Mouse (Mus musculus): Measurements from ENCODE around the gene Pxmp4.

The Pxmp4 gene

DNA sequence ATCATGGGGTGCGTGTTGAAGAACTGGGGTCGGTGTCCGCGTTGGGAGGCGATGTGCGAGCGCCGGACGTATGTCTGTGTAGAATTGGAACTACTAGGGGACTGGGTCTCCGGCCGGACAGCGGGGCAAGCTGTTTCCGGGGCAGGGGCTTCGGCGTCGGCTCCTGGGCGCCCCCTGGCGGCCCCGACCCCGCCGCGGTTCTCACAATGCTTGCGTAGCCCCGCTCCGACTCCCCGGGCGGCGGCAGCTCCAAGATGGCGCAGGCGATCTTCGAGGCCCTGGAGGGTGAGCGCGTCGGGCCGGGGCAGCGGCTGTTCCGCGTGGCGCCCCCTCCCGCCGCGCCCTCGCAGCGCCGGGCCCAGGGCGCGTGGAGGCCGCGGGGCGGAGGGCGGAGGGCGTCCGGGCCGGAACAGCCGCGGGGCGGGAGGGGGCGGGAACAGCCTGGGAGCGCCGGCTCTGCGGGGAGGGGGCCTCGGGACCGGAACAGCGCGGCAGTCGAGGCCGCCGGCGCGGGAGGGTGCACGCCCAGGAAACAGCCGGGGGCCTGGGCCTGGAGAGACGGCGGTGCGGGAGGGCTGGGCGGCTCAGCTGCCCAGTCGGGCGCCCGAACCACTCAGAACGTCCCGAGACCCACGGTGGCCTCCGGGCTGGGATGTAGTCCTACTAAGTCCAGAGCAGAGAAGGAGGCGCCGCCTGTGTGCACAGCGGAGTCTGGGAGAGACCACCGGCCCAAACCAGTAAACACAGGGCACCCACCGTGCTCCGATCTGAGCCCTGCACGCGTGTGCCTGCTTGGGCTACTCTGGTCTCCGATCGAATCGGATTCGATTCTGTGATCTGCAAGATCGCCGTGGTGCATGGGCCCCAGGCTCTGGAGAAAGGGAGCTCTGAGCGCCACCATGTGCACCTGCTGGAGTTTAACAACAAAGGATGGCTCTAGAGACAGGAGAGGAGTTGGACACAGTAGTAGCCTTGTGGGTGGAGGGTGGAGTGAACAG, 9.9 kb upstream of the Pxmp4 start, which contains the start of the genes Zfp341 and 4930519P11Rik:
Gene Zfp341 (plus strand): TSS at position 180 of the 998 bp plus-strand sequence.
Gene 4930519P11Rik (minus strand): TSS at position 320 of the 998 bp plus-strand sequence.
- peak; percentile 75 for DNase-seq (ENCODE audit: low spot score)

DNA sequence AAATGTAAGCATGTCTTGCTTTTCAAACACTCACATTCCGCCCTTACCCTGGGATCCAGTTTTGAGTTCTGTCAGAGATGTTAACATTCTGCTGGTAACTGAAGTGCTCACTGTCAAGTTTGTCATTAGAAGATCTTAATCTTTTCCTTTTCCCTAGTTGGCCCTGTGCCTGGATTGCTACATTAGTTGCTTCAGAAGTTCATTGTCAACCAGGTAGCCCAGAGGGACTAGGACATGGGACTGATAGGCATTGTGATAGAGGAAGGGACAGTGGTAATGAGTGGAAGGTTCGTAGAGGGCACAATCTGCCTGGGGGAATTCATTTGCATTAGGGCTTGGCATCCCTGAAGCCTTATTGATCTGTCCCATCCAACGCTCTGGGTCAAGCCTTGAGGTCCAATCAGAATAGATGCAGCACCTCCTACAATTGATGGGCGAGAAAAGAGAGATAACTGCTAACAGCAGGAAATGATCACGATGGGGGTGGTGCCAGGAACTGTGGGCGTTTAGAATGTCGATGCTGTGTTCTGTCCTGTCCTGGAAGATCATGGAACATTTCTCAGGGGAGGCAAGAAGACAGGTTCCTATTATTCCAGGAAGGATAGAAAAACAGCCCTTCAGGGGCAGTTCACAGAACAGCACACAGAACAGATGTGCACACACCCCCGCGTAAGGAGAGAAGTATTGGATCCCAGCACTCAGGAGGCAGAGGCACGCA, 5.7 kb upstream of the Pxmp4 start:
- DNase-seq (ENCODE audit: low spot score): no peak

DNA sequence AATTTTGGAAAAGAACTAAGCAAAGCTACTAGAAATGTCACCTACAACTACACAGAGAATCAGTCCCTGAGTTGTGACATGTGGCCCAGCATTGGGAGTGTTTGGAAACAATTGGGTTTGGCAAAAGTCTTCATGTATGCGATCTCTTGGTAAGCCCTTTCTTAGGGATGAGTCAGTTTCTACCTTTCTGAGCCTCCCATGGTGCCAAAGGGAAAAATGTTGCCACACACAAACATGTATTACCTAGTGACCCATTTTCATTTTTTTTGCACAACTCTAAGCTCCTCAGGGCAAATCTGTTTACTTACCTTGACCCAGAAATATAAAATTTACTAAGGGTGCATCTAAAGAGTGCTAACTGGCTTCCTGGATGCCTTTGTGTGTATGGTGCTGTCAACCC, 3.5 kb upstream of the Pxmp4 start:
- no peak for DNase-seq (ENCODE audit: low spot score)

DNA sequence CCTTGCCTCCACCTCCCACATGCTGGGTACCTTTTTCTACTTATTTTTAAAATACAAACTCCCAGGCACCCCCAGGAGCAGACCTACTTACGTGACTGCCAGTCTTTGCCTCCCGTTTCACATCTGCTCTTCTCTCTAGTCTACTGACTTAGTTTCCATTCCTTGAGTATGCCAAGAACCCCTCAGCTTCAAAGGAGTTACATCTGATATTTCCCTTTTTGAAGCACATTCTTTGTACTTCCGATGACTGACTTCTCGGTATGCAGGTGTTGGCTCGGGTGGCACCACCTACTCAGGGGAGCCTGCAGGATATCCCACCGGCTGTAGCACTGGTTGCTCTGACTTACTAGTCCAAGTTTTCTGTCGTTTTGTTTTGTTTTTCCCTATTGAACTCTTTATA, 648 bp upstream of the Pxmp4 start:
- no peak for DNase-seq (ENCODE audit: low spot score)

DNA sequence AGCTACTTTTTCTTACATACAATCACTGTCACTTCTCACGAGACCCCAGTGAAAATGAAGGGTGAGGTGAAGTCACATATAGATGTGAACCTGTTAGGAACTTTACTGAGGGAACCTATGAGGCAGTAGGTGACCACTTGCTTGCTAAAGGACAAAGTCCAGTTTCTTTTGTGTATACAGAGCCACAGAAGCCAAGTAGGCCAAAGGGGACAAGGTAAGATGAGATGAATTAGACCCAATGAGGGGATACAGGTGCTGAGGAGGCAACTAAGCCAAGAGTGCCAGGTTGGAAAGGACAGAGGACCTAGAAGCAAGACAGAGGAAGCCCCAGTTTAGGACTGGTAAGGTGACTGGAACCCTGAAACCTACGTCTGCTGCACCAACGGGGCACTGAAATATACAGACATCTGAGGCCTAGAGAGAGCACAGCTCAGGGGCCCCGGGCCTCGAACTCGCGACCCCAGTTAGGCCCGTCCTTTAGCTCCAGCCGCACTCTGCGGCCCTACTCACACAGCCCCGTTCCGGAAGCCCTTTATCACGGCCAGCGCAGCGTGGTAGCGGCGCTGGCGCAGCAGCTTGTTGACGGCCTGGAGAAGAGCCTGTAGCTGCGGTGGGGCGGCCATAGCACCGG, 386 bp downstream of the Pxmp4 start:
- DNase-seq (ENCODE audit: low spot score): no peak

DNA sequence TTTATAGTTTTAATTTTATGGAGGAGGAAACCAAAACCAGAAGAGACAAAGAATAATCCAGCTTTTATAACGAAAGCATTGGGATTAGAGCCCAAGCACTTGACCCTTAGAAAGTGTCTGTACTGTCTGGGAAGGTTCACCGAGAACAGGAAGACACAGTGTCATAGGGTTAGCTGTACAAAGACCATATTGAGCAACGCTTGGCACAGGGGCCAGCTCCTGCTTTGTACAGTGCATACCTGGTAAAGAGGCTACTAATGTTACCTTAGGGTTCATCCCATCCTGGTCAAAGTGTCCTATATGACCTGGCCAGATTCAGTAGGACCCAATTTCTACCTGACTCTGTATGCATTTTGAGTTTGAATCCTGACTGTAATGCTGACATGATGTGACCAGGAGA, 2.2 kb downstream of the Pxmp4 start:
- DNase-seq (ENCODE audit: low spot score): no peak

DNA sequence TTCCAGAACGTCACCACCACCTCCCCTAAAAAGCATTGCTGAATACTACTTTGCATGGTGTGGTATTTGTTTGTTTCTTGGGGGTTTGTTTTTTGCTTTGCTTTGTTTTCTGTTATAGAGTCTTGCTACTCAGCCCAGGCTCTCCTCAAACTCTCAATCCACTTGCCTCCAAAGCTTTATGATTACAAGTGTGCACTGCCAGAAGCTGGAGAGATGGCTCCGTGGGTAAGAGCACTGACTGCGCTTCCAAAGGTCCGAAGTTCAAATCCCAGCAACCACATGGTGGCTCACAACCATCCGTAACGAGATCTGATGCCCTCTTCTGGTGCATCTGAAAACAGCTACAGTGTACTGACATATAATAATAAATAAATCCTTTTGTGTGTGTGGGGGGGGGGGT, 2.9 kb downstream of the Pxmp4 start:
- DNase-seq (ENCODE audit: low spot score): no peak

DNA sequence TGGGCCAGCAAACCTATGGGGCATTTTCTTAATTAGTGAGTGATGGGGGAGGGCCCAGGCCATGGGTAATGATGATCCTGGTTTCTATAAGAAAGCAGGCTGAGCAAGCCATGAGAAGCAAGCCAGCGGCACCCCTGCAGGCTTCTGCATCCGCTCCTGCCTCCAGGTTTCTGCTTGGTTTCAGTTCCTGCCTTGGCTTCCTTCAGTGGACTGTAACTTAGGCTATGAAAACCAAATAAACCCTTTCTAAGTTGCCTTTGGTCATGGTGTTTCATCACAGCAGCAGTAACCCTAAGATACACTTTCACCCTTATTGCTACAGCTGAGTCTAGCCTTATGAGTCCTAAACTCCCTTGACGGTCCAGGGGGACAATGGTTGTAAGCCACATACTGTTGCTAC, 6.1 kb downstream of the Pxmp4 start:
- no peak for DNase-seq (ENCODE audit: low spot score)

DNA sequence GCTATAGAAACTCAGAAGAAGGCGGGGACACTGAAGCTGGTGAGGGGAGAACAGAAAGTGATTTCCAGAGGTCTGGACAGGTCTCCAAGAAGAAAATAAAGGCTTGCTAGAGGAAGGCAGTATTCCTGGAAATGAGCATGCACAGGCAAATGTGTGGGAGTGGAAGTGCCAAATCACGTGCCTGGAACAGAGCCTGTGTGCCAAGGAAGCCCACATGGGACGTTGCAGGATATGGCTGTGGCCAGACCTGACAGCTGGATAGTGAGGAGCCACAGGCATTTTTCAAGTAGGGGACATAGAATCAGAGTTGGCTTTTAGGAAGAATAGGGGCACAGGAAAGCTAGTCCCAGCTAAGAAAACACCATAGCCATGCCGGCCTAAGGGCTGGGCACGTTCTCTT, 7.7 kb downstream of the Pxmp4 start:
- DNase-seq (ENCODE audit: low spot score): no peak

DNA sequence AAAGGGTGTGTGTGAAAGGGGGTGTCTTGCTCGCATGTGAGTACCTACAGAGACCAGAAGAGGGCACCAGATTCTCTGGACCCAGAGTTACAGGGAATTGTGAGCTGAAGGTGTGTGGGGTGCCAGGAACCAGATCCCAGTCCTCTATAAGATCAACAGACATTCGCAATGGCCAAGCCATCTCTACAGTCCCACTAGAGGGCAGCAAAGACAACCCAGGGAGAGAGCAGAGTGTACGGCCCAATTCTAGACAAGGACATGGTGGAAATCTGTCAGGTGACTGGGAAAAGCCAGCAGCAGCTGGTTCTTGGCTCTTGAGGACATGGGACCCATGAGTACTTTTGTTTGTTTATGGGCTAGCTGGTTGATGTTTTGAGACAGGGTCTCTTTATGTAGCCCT, 10.5 kb downstream of the Pxmp4 start:
- DNase-seq (ENCODE audit: low spot score): no peak

DNA sequence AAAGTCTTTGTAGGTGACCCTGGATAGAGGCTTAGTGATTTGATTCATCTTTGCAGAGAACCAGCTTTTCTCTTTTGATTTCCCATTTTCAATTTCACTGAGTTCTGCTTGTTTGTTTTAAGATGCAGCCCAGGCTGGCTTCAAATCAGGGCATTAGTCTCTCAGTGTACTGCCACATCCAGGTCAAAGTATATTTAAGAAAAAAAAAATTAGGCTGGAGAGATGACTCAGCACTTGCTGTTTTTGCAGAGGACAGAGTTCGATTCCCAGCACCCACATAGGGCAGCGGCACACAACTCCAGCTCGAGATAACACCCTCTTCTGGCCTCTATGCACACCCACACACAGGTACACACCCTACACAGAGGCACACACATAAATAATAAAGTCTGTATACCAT, 12.3 kb downstream of the Pxmp4 start:
- DNase-seq (ENCODE audit: low spot score): no peak

DNA sequence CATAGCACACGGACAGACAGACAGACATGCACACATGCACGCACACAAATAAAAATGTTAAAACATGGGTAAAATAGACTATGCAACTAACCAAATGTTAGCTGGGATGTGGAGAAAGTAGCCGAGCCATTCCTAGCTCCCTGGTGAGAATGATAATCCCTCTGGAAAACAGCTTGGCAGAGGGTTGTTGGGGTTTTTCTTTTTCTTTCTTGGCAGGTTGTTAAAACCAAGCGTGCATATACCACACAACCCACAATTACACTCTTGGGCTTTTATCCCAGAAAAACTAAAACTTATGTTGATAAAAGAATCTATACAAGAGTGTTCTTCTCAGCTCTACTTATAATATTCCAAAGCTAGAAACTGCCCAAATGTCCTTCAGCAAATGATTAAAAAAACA, 14.5 kb downstream of the Pxmp4 start:
- no peak for DNase-seq (ENCODE audit: low spot score)

DNA sequence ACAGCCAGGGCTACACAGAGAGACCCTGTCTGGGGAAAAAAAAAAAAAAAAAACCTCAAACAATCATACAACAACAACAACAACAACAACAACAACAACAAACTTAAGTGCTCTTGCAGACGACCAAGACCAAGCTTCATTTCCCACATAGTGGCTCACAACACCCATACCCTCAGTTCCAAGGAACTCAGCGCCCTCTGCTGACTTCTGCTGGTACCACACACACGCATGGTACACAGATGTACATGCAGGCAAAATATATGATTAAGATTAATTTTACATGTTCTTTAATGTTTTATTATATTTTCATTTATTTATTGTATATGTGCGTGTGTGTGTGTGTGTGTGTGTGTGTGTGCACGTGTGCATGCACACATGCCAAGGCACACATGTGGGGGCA, 17.1 kb downstream of the Pxmp4 start:
- peak; percentile 64 for DNase-seq (ENCODE audit: low spot score)

DNA sequence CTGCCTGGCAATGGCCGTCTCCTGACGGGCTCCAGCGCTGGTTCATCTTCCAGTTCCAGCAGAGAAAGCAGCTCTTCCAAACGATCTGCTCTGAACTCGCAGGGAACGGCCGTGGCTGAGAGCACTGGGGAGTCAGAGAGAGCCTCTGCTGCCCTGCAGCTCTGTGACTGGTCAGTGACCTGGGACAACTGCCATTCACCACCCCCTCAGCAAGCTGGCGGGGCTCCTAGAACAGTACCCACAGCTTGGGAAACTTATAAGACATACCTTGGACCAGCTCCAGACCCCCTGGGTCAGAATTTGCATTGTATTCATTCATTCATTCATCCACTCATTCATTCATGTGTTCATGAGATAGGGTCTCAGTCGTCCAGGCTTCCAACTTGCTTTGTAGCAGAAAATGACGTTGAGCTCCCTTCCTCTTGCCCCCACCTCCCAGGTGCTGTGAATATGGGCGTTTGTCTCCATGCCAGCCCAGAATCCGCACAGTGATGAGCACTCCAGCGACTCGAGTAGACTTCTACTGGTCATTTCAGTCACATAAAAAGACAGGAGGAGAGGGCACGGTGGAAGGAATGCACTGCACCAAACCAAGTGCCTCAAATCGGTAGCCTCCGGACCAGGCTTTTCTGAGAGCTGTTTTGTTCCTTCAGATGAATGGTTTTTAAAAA, 18.4 kb downstream of the Pxmp4 start:
- DNase-seq (ENCODE audit: low spot score): no peak

DNA sequence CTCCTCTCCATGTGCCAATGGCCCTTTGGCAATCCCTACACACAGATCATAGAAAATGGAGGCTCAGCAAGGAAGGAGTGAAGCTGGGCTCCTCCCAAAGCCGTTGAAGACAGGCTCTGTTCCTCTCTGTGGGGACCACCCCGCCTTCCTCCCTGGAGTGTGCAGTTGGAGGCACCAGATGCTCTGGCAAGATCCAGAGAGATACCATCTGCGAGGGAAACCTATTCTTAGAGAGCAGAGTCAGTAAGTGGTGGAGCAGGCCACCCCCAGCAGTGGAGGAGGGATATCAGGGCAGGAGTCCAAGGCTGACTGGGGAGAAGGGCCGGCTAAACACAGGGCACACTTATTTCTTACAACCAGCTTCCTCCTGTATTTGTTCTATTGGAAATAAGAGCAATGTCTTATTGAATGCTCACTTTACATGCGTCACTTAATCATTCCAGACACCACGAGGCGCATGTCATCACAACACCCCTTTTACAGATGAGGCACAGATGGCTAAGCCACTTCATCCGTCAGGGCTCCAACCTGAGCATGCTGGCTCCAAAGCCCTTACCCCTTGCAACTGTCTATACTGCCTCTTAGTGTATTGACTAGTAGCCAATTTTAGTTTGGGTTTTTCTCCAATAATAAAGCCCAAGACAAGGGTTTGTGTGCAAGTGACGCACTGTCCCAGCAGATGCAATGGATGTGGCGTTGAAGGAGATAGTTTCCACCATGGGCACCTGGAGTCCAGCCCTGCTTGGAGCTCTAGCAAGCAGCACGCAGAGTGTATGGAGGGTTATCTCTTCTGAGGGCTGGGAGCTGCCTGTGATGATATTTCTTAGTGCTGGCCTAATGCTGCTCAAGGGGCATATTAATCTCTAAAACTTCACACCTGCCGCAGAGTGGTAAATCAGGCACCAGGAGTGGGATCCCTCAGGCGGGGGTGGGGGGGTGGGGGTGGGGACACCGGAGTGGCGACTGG, 19.3 kb downstream of the Pxmp4 start:
- no peak for DNase-seq (ENCODE audit: low spot score)

DNA sequence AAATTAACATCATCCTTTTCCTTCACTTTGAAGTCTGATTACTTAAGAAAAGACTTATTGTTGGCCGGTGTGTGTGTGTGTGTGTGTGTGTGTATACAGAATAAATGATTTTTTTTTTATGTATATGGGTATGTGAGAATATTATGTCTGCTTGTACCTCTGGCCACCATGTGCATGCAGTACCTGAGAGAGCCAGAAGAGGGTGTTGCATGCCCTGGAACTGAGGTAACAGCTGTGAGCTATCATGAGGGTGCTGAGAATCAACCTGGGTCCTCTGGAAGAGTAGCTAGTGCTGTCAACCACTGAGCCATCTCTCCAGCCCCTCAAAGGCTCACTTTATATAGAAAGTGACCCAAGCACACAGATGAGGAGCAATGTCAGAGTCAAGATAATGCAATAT, 22.1 kb downstream of the Pxmp4 start:
- DNase-seq (ENCODE audit: low spot score): no peak

DNA sequence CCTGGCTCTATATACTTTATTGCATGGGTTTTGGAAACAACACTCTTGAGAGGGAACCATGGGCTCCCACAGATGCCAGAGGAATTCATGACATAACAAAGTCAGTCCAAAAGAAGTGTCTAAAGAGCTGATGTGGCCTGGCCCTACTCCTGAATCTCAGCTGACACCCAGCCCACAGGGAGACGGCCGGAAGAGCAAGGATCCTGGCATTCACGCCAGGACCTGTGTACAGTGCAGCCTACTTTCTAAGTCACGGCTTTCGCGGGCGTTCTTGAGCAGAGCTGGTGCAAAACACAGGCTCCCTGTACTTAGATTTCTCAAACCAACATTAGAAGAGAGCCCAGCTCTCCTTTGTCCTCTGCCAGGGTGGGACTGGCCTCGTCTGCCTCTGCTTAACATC, 22.9 kb downstream of the Pxmp4 start:
- DNase-seq (ENCODE audit: low spot score): no peak

DNA sequence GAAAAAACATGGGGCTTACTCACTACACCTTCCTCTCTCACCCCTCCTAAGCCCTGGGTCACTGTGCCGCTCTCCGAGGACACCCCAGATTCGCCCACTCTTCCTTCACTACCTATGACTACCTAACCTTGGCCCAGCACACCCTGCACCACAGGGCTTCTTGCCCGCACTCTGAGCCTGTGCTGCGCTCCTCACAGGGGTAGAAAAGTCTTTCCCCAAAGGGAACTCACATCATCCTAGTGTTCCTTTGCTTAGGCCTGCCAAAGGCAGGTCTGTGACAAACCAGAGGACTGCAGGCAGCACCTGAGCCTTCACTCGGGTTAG, 25.8 kb downstream of the Pxmp4 start:
- no peak for DNase-seq (ENCODE audit: low spot score)

DNA sequence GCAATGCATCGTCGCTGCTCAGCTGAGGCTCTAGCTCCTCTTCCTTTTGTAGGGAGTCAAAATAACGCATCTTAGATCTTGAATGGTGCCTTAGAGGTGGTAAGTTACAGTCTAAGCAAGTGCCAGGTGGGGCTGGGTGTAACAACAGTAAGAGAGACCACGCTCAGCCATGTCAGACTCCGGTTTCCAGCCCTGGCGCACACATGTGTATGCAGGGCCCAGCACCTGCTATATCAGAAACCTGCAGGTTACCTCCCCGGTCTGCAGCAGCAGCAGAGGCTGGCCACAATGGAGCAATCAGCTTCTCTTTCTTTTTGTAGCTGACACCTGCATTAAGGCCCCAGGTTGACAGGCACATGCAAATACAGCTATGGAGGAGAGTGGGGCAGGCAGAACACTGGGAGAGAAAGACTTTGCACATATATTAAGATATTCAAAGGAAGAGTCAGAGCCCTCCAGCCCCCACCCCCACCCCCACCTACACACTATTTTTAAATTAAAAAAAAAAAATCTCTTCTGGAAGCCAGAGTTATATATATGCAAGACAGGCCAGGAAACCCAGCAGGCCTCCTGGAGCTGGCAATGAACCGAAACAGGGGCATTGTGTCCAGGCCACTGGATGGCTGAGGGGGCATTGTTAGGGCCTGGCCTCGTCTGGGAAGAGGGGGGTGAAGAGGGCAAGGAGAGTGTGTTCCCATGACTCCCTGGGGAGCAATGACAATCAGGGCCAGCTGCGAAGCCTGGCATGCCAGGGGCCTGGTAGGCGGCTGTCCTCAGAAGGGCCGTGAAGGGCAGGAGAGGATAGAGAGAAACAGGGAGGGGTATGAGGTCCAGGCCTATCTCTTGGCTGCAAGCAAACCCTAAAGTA, 26.4 kb downstream of the Pxmp4 start:
- DNase-seq (ENCODE audit: low spot score): no peak

DNA sequence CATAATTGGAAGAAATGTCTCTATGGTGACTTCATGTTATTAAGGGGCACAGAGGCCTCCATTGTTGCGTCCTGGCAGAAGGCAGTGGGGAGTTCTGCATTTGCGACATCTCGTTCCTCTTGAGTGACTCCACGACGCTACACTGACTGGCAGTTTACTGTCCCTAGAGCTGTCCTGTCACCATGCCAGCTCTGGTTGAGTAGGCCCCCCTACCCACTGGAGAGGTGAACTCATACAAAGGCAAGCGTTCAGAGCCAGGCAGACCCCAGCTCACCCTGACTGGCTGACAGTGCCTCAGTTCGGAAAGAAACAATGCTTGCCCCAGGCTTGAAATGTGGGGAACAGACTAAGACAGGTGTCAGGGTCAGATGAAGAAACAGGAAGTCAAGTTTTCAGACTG, 29.2 kb downstream of the Pxmp4 start:
- DNase-seq (ENCODE audit: low spot score): no peak
